ENCODE assay signal across 8 mouse cellular contexts in the genomic region with DNA sequence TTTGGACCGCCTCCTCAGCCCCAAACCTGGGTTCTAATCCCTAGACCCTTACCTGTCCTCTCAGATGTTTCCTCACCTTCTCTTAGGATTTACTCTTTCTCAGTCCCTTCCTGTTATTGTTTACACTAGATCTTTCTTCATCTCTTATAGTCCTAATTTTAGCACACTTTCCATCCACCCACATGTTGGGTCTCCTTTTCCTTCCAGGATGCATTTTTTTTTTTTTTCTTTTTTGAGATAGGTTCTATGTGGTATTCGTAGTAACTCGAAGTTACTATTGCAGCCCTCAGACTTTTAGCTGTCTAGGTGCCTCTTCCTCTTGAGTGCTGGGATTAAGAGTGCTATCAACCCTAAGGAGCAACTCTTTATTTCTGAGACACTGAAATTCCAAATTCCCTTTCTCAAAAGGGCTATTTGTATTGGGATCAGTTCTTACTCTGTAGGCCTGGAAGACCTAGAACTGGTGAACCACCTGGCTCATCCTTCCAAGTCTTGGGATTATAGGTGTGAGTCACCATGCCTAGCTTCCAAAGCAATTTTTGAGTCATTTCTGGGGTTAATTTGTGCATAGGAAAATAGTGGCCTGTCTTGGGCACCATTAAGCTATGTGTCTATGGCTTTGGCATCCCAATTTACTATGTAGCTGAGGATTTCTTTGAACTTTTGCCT. TPM values are rescaled to one million over a fixed set of nuclear protein-coding genes. Genes with fewer than 3 reads are reported as not detected.
DNase-seq lines count a peak whose midpoint lies in the region; ATAC-seq and TF ChIP-seq lines count a peak whose summit lies in the region.

No protein-coding gene starts in this region.

- H3K4me2 ChIP-seq in kidney, postnatal 0 days (ENCODE audit: low read length), result peak overlapping the region; percentile 55
- peak overlapping the region; percentile 59 for H3K4me2 ChIP-seq in hindbrain, embryonic 16.5 days (ENCODE audit: low read length)
- H3K4me2 ChIP-seq in myocyte (ENCODE audit: low read depth), result peak overlapping the region; percentile 79

- no peaks in the 10 kb centered on the region for H3K9me3 ChIP-seq in kidney, postnatal 0 days (replicated peaks; ENCODE audit: low read length)
- H3K9me3 ChIP-seq in hindbrain, embryonic 16.5 days (ENCODE audit: control insufficient read depth, low read length), result no peaks in the 10 kb centered on the region

- TF ChIP-seq POLR2A in cortical plate, adult 2 months (IDR thresholded peaks at IDR 0.05; ENCODE audit: extremely low read depth, insufficient read depth, low read length), result no peak
- no peak for TF ChIP-seq POLR2A in myocyte (IDR thresholded peaks at IDR 0.05; ENCODE audit: insufficient read length, low read depth)

- 17% methylated on average over 3 of the region's 3 CpGs for WGBS in kidney, postnatal 0 days
- 27% methylated on average over 3 of the region's 3 CpGs for WGBS in hindbrain, embryonic 16.5 days

- TF ChIP-seq CTCF in kidney, postnatal 0 days (IDR thresholded peaks at IDR 0.05; ENCODE audit: low read depth), result no peak
- no peak for TF ChIP-seq CTCF in cortical plate, adult 2 months (IDR thresholded peaks at IDR 0.05; ENCODE audit: extremely low read depth, insufficient read depth, low read length)

- H3K4me3 ChIP-seq in kidney, postnatal 0 days (replicated peaks; ENCODE audit: low read depth, low read length), result peak overlapping the region; percentile 78
- peak overlapping the region; percentile 31 for H3K4me3 ChIP-seq in cortical plate, adult 2 months (ENCODE audit: insufficient read depth, low read length)
- peak overlapping the region; percentile 70 for H3K4me3 ChIP-seq in hindbrain, embryonic 16.5 days (ENCODE audit: low read length)
- H3K4me3 ChIP-seq in myocyte, result peak overlapping the region; percentile 33

- peak overlapping the region; percentile 97 for H3K9ac ChIP-seq in kidney, postnatal 0 days (ENCODE audit: low read depth, low read length)
- peak overlapping the region; percentile 82 for H3K9ac ChIP-seq in hindbrain, embryonic 16.5 days (ENCODE audit: low read depth, low read length)

- no peaks in the 10 kb centered on the region for H3K27me3 ChIP-seq in kidney, postnatal 0 days (ENCODE audit: insufficient read depth, low read length)
- H3K27me3 ChIP-seq in hindbrain, embryonic 16.5 days (replicated peaks; ENCODE audit: control insufficient read depth, insufficient read depth, low read length), result no peaks in the 10 kb centered on the region
- no peaks in the 10 kb centered on the region for H3K27me3 ChIP-seq in myocyte (ENCODE audit: control insufficient read depth, insufficient read depth, insufficient read length)

- no peak; the same call in 1 of the 2 replicates for ATAC-seq in kidney, postnatal 0 days (replicated peaks; ENCODE audit: low FRiP score, low read depth)
- ATAC-seq in hindbrain, embryonic 16.5 days, result no peak

- peak overlapping the region; percentile 100 for H3K27ac ChIP-seq in kidney, postnatal 0 days
- no peak overlapping the region for H3K27ac ChIP-seq in cortical plate, adult 2 months (ENCODE audit: insufficient read depth, low read length)
- peak overlapping the region; percentile 93 for H3K27ac ChIP-seq in hindbrain, embryonic 16.5 days (ENCODE audit: low read depth, low read length)

- no peak for DNase-seq in kidney, postnatal 0 days (ENCODE audit: low spot score)
- no peak for DNase-seq in kidney, postnatal 36 days
- no peak for DNase-seq in right cerebral cortex, adult 18-20 months
- no peak for DNase-seq in right cerebral cortex, postnatal 4 days
- no peak for DNase-seq in spleen, postnatal 14 days (ENCODE audit: low spot score in 2 of 2)

- peaks cover 19% of the 10 kb centered on the region; the same call in 1 of the 2 replicates for H3K4me1 ChIP-seq in kidney, postnatal 0 days (replicated peaks; ENCODE audit: insufficient read depth, low read length)
- peaks cover 6% of the 10 kb centered on the region for H3K4me1 ChIP-seq in cortical plate, adult 2 months (ENCODE audit: control insufficient read depth, insufficient read depth, low read length)
- peaks cover 35% of the 10 kb centered on the region for H3K4me1 ChIP-seq in hindbrain, embryonic 16.5 days (ENCODE audit: control insufficient read depth, insufficient read depth, low read depth, low read length)

- H3K79me2 ChIP-seq in myocyte (ENCODE audit: control insufficient read depth, insufficient read depth), result peaks cover 53% of the 10 kb centered on the region

- peaks cover 27% of the 10 kb centered on the region for H3K36me3 ChIP-seq in kidney, postnatal 0 days (ENCODE audit: insufficient read depth, low read length)
- H3K36me3 ChIP-seq in hindbrain, embryonic 16.5 days (ENCODE audit: control insufficient read depth, insufficient read depth, low read length), result peaks cover 18% of the 10 kb centered on the region
- H3K36me3 ChIP-seq in myocyte (ENCODE audit: control insufficient read depth, insufficient read depth), result peaks cover 37% of the 10 kb centered on the region

- no peak overlapping the region for H3ac ChIP-seq in myocyte (ENCODE audit: control insufficient read depth, insufficient read length)

TF ChIP-seq in myocyte, 11 proteins besides CTCF, POLR2A, EP300 and RAD21:
- TF ChIP-seq TCF12 (IDR thresholded peaks at IDR 0.05; ENCODE audit: insufficient read depth, poor library complexity, severe bottlenecking) (no peak), CEBPB (IDR thresholded peaks at IDR 0.05; ENCODE audit: insufficient read depth, poor library complexity, severe bottlenecking) (no peak), USF1 (IDR thresholded peaks at IDR 0.05; ENCODE audit: low read depth) (no peak), REST (IDR thresholded peaks at IDR 0.05; ENCODE audit: insufficient read depth, insufficient read length) (no peak), POLR2AphosphoS2 (IDR thresholded peaks at IDR 0.05; ENCODE audit: insufficient read length, low read depth) (no peak), SRF (IDR thresholded peaks at IDR 0.05; ENCODE audit: control insufficient read depth, insufficient read length, low read depth) (no peak), MYOD1 (IDR thresholded peaks at IDR 0.05; ENCODE audit: control insufficient read depth in 1 of 3, insufficient read length in 2 of 3, low read depth in 2 of 3) (no peak), E2F4 (IDR thresholded peaks at IDR 0.05; ENCODE audit: insufficient read depth) (no peak), TCF3 (IDR thresholded peaks at IDR 0.05; ENCODE audit: insufficient read length, low read depth) (no peak), MYOG (IDR thresholded peaks at IDR 0.05; ENCODE audit: control insufficient read depth in 1 of 3, insufficient read depth in 1 of 3, insufficient read length in 2 of 3, low read depth in 2 of 3) (no peak), MAX (IDR thresholded peaks at IDR 0.05; ENCODE audit: low read depth) (no peak)

RNA-seq across cellular contexts. Expression of a gene that starts 1.1 kb away (rescaled TPM):
- 8.8 TPM in 2 replicates for polyA plus RNA-seq in kidney, postnatal 0 days (2015; fragmentation: Nextera tagmentation; extraction: Ambion mirVana)
- 10.3 and 10.5 TPM in 2 replicates for polyA plus RNA-seq in cortical plate, adult 2 months (2012; rRNA removed)
- polyA plus RNA-seq in hindbrain, embryonic 16.5 days (2015; fragmentation: Nextera tagmentation; extraction: Ambion mirVana), result 3.4 and 3.5 TPM in 2 replicates
- polyA plus RNA-seq in myocyte (2012; fragmentation: generic; extraction: Trizol), result 11.7 TPM

RNA-seq across cellular contexts. Expression of a gene that starts 38.1 kb away (rescaled TPM):
- 0.46 and 0.80 TPM in 2 replicates for polyA plus RNA-seq in kidney, postnatal 0 days (2015; fragmentation: Nextera tagmentation; extraction: Ambion mirVana)
- 1.2 and 1.4 TPM in 2 replicates for polyA plus RNA-seq in cortical plate, adult 2 months (2012; rRNA removed)
- 0.10 and 0.30 TPM in 2 replicates for polyA plus RNA-seq in hindbrain, embryonic 16.5 days (2015; fragmentation: Nextera tagmentation; extraction: Ambion mirVana)
- 0.32 TPM for polyA plus RNA-seq in myocyte (2012; fragmentation: generic; extraction: Trizol)

RNA-seq across cellular contexts. Expression of a gene that starts 40.1 kb away (rescaled TPM):
- 0.61 and 1.1 TPM in 2 replicates for polyA plus RNA-seq in kidney, postnatal 0 days (2015; fragmentation: Nextera tagmentation; extraction: Ambion mirVana)
- polyA plus RNA-seq in cortical plate, adult 2 months (2012; rRNA removed), result 1.6 and 2.3 TPM in 2 replicates
- polyA plus RNA-seq in hindbrain, embryonic 16.5 days (2015; fragmentation: Nextera tagmentation; extraction: Ambion mirVana), result 0.46 and 1.0 TPM in 2 replicates
- polyA plus RNA-seq in myocyte (2012; fragmentation: generic; extraction: Trizol), result 0.24 TPM

RNA-seq across cellular contexts. Expression of a gene that starts 51.8 kb away (rescaled TPM):
- polyA plus RNA-seq in kidney, postnatal 0 days (2015; fragmentation: Nextera tagmentation; extraction: Ambion mirVana), result 109 and 117 TPM in 2 replicates
- polyA plus RNA-seq in cortical plate, adult 2 months (2012; rRNA removed), result 85.6 and 90.3 TPM in 2 replicates
- 83.3 and 98.7 TPM in 2 replicates for polyA plus RNA-seq in hindbrain, embryonic 16.5 days (2015; fragmentation: Nextera tagmentation; extraction: Ambion mirVana)
- polyA plus RNA-seq in myocyte (2012; fragmentation: generic; extraction: Trizol), result 92.9 TPM

RNA-seq across cellular contexts. Expression of a gene that starts 56.5 kb away (rescaled TPM):
- 37.1 and 42.2 TPM in 2 replicates for polyA plus RNA-seq in kidney, postnatal 0 days (2015; fragmentation: Nextera tagmentation; extraction: Ambion mirVana)
- 20.2 and 23.2 TPM in 2 replicates for polyA plus RNA-seq in cortical plate, adult 2 months (2012; rRNA removed)
- polyA plus RNA-seq in hindbrain, embryonic 16.5 days (2015; fragmentation: Nextera tagmentation; extraction: Ambion mirVana), result 36.1 and 38.1 TPM in 2 replicates
- polyA plus RNA-seq in myocyte (2012; fragmentation: generic; extraction: Trizol), result 57.5 TPM
